Mouse (Mus musculus) skeletal muscle tissue, adult 2 months (tissue): ENCODE data around the gene Ccl11.

Experiments
- DNase-seq: peaks from one replicate; pipeline ENCODE4 v3.0.0-alpha.2; 2012; ENCODE audit warnings: low read depth, low spot score

Ccl11 gene

DNA sequence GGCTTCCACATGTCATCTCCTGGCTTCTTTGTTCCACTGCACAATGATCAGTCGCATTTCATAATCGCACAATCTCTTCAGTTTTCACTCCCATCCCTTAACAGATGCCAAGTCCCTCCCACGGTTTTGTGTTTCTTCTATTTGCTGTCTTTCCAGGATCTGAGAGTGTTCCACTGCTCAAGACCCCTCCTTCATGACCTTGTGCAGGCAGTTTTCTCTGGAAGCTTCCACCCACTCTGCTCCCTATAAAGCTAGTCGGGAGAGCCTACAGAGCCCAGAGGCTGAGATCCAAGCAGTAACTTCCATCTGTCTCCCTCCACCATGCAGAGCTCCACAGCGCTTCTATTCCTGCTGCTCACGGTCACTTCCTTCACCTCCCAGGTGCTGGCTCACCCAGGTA, at the start of gene Ccl11:
Gene Ccl11 (plus strand): TSS at position 178 of the 400 bp plus-strand sequence.
- peak; percentile 81 for DNase-seq

DNA sequence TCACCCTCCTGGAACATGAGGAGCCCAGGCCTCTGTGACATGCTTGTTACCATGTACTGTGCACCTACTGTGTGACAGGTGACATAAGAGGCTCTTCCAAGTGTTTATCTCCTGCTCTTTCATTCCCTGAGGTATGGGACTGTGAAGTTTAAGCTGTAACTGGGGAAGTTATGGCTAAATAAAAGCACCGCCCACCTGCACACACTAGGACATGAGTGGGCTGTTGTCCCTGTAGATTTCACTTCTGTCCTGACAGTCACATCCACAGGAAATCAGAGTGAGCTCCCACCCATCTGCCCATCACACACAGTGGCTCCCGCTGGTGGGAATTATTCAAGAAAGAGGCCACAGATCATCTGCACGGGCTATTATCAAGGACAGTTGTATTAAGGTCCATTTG, 47.5 kb upstream of the Ccl11 start:
- no peak for DNase-seq

DNA sequence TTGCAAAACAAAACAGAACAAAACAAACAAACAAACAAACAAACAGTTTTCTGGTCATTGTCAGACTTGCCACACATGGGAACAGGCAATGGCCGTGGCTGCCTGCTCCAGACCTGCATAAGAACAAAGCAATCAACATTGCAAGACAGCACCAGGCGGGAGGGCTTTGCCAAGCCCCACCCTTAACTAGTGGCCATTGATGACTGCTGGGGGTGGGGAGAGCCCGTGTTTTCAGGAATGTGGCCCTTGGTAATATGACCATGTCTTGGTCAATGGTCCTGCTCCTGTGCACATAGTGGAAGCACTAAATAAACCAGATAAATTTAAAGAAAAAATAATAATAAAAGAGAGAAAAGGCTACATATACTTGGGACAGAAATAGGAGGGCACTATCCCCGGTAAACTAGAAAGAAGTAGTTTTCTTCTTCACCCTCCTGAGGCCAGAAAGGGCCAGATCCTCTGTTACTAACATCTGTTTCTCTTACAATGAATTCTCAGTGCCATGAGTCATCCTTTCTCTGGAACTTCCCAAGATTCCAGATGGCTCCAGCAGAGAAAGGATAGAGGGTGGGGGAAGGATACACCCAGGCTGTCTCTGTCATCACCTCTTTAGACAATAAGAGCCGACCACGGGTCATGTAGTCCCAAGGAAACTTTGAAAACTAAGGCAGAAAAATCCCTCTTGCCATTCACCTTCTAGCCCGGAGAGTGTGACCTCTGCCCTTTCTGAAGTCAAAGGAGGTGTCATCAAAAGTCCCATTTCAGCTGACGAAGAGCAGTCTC, 46.0 kb upstream of the Ccl11 start:
- peak; percentile 66 for DNase-seq

DNA sequence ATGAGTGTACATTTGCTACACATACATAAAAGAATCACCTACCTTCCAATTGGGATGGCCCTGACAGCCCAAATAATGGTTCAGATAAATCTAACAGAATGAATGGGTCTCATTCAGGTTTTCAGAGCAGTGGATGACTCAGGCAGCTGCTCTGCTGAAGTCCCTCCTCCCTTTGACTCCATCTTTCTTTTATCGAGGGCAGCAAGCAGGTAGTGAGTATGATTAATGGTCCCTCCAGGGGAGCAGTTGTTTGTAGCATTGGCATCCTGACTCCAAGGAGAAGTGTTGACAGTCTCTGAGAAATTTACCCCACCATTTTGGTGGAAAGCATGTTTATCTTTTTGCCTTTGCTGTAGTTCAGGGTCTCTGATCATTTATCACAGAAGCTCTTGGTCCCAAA, 43.9 kb upstream of the Ccl11 start:
- DNase-seq: no peak

DNA sequence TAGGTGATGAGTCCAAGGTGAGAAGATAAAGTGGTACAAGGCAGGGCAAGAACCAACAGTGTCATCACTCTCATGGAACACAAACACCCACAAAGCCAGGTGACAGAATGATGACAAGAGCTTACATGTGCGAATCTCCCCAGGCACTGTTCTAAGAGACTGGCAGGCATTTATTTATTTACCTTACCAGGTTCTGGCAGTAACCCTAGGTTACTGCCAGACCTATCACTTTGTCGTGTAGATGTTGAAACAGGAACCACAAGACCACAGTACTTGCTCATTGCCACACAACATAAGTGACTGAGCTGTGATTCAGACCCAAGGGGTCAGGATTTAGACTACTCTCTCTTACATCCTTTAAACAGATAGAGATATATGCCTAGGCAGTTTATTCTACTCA, 42.6 kb upstream of the Ccl11 start:
- DNase-seq: no peak

DNA sequence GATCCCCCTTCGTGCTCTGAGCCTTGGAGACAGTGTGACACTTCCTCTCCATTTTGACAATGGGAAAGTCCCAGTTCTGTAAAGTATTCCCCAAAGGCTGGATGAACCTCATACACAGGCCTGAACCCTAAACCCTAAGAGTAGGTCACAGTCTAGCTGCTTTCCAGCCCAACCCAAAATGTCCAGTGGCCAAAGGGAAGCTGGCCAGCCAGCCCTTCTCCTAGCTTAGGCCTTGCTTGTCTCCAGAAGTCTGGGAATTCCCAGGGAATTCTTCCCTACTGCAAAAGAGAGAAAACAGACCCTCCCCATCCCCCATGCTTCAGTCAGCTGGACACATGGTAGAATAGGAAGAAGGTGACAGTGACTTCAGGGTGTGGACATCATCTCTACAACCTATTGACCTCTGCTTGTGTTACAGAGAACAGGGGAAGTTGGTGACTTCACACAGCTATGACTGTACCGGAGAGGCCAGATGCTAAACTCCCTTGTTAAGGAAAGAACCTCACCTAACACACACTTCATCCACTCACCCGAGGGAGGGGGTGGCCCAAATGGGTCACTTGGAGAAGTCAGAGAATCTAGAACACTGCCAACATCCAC, 41.3 kb upstream of the Ccl11 start:
- DNase-seq: no peak

DNA sequence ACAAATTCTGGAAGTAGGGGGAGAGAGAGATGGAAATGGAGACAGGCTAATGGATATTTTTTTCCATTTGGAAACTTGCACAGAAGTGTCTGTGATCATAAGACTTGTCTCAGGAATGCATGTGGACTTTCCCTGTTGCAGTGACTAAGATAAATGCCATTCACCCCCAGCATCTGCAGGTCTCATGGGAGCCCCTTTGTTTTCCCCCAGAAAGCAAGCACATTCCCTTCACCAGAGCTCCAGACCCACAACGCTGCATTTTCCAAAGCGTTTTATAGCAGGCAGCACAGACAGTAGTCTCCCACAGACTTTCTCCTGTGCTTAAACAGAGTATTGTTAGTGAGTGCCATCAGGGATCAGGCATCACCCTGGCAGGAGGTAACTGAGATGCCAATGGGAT, 38.2 kb upstream of the Ccl11 start:
- no peak for DNase-seq

DNA sequence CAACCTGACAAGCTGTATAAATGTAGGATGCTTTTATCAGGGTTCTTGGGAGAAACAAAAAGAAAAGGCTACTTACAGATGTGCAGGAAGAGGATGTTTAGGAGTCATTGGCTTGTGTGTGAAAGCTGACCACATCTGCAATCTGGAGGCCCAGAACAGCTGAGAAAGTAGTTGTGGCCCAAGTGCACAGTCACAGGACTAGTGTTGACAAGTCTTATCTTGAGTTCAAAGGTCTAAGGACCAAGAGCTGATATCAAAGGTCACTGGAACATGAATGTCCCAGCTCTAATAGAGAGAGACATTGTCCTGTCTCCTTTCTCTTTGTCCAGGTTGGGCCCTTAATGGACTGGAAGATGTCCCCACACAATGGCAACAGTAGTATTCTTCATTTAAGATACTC, 37.8 kb upstream of the Ccl11 start:
- DNase-seq: no peak

DNA sequence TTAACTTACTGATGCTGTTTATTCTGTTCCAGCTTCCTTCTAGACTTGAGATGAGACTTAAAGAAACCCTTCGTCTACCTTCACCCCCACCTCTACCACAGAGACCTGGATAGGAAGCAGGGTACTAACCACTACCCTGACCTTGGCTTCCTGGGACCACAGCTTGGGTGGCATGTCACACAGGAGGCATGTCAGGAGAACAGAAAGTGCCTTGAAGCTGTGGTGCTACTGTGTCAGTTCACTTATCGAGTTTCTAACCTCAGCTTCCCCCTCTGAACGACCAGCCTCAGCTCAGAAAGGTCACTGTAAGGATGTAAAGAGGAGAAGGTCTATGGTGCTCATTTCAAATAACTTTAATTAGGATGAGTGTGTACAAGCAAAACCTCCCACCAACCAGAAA, 36.2 kb upstream of the Ccl11 start:
- no peak for DNase-seq

DNA sequence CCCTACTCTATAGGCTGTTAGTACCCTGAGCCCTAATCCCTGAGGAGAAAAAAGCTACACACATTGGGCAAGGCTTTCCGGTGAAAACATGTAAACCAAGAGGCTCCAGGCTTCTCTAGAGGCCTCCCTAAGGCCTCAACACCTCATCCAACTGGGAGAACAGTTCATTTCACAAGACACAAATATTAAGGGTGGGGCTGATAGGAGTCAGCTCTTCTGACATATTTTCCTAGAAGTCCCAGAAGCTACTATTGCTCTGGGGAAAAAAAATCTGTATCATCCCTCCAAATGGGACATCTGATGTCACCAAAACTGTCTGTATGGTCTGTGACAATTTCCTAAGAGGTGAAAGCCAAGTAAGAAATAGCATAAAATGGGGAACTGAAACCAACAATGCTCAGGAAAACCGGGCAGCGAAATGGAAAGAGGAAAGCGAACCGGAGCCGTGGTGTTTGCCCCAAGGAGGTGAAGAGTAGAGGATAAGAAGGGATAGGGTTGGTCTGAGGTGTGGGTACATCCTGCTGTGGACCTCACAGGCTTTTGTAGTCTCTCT, 35.0 kb upstream of the Ccl11 start:
- DNase-seq: no peak

DNA sequence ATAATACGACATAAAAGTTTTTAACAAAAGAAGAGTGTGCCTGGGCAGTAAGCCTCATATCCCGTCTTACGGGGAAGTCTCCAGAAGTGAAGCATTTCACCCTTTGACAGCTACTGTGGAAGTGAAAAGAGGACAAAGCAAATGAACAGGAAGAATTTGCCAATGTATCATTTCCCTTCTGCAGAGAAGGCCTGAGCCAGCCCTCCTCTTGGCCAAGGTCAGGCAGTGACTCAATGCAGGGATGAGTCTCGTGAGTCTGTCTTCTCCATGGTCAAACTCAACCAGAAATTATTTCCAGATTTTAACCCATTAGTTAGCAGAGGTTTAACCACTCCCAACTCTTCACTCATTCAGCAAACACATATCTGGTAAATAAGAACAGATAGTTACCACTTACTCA, 33.9 kb upstream of the Ccl11 start:
- peak; percentile 36 for DNase-seq

DNA sequence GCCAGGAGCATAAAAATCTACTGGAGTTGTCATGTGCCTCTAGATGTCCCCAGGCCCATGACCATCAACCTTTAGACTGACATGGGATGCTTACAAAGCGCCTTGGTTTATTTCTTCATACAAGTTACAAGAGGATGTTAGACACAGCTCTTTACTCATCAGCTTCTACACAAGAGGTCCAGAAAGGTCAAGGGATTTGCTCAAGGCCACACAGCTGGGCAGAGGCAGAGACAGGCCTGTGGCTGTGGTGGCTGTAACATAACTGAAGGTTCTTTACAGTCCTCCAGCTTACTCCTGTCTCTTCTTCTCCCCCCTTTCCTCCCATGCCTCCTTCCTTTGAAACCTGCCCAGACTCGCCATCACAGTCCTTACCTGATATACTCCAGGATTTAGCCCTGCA, 27.5 kb upstream of the Ccl11 start:
- no peak for DNase-seq

DNA sequence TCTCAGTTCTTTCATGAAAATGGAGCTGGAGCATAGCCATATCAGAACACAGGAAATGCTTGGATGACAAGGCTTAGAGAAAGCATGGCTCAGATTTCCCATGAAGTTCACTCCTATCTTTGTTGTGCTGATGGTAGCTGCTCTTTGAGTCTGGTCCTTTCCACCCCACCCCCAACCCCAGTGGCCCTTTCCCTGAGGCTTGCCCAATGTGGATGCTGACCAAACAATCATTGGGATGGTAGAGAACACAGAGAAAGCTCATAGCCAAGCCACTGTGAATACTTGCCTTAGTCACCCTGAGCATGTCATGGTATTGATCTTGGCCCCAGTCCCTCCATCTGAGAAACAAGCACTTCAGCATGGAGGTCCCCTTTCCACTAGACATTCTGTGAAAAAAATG, 25.5 kb upstream of the Ccl11 start:
- DNase-seq: no peak

DNA sequence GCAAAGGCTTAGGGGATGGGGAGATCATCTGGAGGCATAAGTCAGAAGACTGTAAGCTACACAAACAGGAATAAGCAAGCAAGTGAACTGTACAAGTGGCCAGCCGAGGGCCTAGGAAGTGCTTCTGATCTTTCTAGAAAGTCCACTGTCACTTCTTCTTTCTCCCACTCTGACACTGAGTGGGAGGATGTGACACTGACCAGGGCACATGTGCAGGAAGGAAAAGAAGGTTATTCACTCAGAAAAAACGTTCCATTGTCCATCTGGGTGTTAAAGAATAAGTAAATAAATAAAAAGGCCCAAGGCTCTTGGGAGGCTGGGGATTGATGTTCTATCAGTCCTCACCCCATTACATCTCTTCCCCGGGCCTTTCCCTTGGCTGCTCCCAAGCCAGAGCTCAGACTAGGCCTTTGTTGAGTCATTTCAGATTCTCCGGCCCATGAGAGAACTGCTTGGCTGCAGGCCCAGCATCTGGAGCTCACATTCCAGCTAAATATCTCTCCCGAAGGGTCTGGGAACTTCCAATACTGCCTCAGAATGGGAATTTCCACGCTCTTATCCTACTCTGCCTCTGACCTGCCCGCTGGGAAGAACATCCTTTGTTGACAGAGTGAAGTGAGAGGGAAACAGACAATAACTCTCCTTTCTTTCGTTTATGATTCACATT, 24.8 kb upstream of the Ccl11 start:
- DNase-seq: peak; percentile 89

DNA sequence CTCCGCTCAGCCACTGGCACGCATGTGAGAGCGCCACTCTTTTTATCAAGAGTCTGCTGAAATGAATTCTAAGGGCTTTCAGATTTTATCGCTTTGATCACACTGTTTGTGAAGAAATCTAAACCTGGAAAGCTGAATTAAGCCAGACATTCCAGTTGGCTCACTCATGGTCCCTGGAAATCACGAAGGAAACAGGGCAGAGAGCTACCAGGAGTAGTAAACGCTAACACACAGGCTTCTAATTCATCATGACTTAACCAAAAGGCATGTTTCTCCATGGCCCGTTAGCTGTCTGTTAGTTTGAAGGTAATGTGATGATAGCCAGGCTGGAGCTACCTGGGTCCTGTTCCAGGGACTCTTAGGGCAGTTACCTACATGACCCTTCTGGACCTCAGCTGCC, 23.2 kb upstream of the Ccl11 start:
- DNase-seq: no peak

DNA sequence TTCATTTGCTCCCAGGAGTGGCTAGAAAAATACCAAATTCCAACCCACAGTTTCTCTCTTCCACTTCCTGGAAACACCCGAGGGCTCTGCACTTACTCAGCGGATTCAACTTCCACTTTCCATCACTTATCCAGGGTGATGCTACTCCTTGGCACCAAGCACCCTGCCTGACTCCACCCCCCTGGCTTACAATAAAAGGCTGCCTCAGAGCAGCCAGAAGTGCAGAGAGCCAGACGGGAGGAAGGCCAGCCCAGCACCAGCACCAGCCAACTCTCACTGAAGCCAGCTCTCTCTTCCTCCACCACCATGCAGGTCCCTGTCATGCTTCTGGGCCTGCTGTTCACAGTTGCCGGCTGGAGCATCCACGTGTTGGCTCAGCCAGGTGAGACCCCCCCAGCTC, 22.3 kb upstream of the Ccl11 start, which contains the start of gene Ccl2:
Gene Ccl2 (plus strand): TSS at position 216 of the 400 bp plus-strand sequence.
- DNase-seq: peak; percentile 93

DNA sequence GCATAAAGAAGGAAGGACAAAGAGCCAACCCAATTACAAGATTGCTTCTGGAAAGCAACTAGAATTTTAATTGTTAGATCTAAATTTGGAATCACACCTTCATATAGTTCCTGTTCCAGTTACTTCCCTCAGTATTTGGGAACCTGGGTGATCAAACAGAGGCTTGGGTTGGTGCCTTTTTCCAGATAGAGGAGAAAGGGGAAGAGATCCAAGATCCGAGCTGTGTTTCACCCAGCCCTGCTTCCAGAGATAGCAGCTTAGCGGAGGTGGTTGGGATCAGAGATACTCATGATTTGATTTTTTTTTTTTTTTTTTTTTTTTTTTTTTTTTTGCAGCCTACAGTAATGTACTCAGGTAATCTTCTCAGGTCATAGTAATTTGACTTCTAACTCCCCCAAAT, 21.8 kb upstream of the Ccl11 start:
- DNase-seq: no peak

DNA sequence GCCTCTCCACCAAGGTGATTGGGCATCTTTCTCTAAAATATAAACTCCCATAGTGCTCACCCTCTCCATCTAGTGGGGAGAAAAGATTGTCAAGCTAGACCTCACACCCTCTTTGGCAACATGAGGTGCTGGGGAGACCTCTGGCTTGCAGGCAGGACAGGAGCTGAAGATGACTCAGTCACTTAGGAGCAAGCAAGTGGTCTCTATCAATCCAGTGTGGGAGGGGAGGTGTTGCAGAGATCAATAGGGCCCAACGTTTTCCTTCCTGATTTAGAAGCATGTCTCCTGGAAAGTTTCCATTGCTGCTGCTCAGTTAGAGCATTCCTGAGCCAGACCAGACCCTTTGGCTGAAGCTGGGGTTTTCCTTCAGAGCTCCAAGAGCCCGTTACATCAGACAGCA, 19.1 kb upstream of the Ccl11 start, which contains the start of gene Gm17268:
Gene Gm17268 (minus strand): TSS at position 28 of the 400 bp plus-strand sequence.
- DNase-seq: no peak

DNA sequence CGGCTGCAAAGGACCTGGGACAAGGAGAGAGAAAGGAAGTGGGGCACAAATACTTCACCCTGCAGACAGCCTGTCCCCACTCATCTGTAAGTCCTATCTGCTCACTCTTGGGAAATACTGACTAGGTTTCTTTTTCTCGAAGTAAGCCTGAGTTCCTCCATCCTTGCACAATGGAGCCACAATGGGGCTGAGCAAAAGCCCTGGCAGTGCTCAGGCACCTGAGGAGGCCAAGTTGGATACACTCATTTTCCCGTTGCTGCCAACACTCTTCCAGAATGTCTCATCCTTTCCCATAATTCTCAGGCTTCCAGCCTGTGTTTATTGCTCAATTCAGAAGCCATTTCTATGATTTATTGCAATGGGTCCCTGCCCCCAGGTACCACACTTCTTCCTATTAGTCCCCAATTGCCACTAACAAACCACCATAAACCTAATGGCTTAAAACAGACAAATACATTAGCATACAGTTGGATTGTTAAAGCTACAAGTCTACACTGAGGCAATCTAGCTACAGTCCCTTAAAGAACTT, 18.4 kb upstream of the Ccl11 start:
- DNase-seq: peak; percentile 58

DNA sequence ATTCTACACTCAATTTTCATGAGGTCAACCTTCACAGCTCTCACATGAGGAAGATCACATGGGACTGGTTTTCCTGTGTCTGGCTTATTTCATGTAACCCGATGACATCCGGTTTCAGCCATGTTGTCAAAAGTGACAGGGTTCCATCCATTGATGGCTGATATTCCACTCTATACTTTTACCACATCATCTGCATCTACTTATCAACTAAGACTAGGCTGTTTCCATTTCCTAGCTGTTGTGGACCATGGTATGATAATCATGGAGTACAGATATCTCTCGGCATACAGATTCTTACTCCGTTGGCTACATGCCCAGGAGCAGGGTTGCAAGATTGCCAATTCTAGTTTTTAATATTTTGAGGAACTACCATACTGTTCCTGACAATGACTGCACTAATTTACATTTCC, 15.9 kb upstream of the Ccl11 start:
- no peak for DNase-seq

DNA sequence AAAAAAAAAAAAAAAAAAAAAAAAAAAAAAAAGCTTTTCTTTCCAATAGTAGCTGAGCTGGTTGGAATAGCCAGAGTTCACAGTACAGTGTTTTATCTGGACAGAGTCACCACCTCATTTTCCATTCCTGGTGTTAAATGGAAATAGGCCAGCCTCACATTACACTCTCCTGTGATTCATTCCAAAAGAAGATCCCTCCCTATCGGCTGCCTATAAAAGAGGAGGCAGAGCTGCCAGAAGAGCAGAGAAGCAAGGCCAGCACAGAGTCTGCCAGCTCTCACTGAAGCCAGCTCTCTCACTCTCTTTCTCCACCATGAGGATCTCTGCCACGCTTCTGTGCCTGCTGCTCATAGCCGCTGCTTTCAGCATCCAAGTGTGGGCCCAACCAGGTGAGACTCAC, 12.2 kb upstream of the Ccl11 start, which contains the start of gene Ccl7:
Gene Ccl7 (plus strand): TSS at position 242 of the 400 bp plus-strand sequence.
- DNase-seq: peak; percentile 84
